Mouse (Mus musculus) mesoderm, embryonic 11.5 days (tissue): ENCODE results near the gene Grk3.
A peak's percentile ranks its signal among the peaks of the same experiment; 100 is the strongest.

Source experiments
- DNase-seq: peaks from one replicate; pipeline ENCODE4 v3.0.0-alpha.2; 2012; ENCODE audit warnings: low read depth, low spot score

Gene Grk3

GRCm38 (mm10) chr5:112870729-112871128 is 144.9 kb downstream of the Grk3 start:
- DNase-seq: peak; percentile 73

DNA sequence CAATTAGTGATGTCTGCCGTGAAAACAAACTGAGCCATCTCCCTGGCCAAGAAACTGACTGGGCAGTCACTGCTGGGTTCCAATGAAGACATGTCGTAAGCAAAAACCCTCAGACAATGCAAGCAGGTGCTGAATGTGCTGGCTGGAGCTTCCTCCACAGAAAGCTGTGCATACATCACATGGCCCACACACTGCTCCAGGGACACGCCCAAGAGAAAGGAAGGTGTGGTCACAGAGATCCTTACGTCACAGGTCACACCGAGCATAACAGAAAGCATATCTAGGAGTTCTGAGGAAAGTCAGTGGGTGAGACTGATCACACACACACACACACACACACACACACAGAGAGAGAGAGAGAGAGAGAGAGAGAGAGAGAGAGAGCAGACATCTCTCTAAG is 147.0 kb downstream of the Grk3 start:
- no peak for DNase-seq

- DNase-seq: no peak
Measured at GRCm38 (mm10) chr5:112864719-112865367, 150.7 kb downstream of the Grk3 start.
